Mouse (Mus musculus) fat pad, adult 2 months (tissue): ENCODE data around the gene Vmn1r219.
"Not testable (repeated sequence)": the region's sequence is repeated elsewhere in the genome, so short reads cannot be mapped to it uniquely, and the experiment has no call there.

ENCODE experiments used
- DNase-seq: peaks from one replicate; pipeline ENCODE4 v3.0.0-alpha.2; 2011; ENCODE audit warnings: low read depth, low spot score; ENCODE audit errors: extremely low read depth

The Vmn1r219 gene

DNA sequence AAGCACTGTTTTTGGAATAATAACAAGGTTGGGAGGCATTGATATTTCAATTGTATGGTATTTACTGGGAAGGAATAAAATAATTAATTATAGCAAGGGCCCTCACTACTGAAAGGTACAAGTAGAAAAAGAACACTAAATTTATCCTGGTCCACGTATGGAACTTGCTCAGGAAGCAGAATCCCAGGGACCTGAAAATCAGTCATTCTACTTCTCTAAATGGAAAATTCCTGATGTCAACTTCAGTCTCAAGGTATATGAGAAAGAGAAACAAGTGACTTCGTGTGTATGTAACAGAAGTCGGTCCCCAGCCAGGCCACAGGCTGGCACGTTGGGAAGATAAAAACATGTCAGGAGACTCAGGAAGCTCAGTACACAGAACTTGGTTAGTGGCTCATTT is at the start of gene Vmn1r219:
Vmn1r219 (plus strand) TSS at position 301 of the 400 bp plus-strand sequence.
- no peak for DNase-seq

- not testable (repeated sequence) for DNase-seq
Measured at GRCm38 (mm10) chr13:23118126-23118525, 41.0 kb upstream of the Vmn1r219 start, which contains the start of gene Vmn1r217. Gene Vmn1r217 (minus strand): TSS chr13:23118226.

DNA sequence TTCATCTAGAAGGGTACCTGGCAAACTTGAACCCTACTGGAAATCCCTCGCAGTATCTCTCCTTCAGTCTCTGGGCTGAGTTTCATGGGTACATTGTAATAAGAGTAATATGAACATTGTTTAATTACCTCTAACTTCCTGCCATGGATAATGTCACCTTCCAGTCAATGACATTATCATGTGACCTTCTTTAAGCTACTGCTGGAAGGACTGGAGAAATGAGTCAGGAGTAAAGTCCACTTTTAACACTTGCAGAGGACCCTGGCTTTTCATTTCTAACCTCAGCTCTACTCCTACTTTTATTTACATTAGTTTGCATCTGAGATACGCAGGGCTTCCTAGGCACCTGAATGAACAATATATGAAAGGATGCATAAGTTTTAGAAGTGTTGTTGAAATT is 38.5 kb upstream of the Vmn1r219 start:
- no peak for DNase-seq

DNA sequence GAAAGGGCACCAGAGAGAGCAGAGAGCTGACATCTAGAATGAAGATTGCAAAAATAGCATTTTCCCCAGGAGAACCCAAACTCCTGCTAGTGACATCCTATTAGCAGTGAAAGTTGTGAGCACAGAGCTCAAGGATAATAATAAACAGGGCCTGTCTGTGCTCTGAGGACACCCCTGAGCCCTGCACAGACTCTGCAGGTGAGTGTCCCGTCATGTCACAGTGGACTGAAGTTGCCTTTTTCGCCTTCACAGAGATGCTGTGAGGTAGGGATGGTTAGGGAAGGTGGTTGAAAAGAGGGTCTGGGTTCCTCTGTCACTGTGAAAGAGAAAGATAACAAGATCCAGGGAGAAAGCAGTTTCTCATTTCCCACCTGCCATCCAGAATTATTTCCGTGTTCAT is 26.0 kb upstream of the Vmn1r219 start, which contains the start of gene Vmn1r218:
Vmn1r218 (plus strand) TSS at position 57 of the 400 bp plus-strand sequence.
- no peak for DNase-seq

DNA sequence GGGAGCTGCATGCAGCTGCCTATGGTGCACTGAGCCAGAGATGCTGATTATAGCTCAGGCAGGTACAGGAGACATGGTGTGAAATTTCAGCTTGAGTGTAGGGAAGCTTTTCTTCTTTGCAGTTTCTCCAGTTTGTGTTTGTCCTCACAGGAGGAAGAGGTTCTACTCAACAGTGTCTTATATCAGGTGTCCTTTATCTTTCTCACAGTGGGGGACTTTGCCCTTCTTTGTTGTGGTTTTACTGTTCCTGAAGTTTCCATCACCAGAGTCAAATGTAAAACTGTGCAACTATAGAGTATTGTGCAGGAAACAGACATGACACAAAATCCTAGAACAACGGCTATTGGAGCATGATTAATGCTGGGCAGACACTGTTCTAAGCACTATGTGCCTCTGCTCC is 25.6 kb upstream of the Vmn1r219 start:
- no peak for DNase-seq

GRCm38 (mm10) chr13:23138880-23139279 is 20.2 kb upstream of the Vmn1r219 start:
- DNase-seq: no peak

GRCm38 (mm10) chr13:23157848-23158247 is 1.3 kb upstream of the Vmn1r219 start:
- no peak for DNase-seq

GRCm38 (mm10) chr13:23166471-23166870 is 7.4 kb downstream of the Vmn1r219 start:
- not testable (repeated sequence) for DNase-seq

DNA sequence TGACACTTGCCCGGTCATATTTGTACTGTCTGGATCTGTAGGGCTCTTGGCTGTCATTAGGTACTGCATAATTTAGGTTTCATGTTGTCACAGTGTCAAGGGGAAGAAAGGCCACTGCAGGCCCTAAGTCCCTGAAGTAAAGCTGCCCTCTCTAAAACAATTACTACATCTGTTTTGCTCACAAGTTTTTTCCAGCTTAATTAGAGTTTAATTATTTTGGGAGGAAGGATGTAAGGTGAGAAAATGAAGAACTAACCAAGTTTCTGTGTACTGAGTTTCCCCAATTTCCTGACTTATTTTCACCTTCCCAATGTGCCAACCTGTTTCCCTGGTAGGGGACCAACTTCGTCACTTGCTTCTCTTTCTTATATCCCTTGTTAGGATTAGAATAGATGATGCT is 28.8 kb downstream of the Vmn1r219 start, which contains the start of gene Vmn1r220:
Vmn1r220 (minus strand) TSS at position 101 of the 400 bp plus-strand sequence.
- no peak for DNase-seq

- not testable (repeated sequence) for DNase-seq
Measured at GRCm38 (mm10) chr13:23203885-23204284, 44.8 kb downstream of the Vmn1r219 start.

DNA sequence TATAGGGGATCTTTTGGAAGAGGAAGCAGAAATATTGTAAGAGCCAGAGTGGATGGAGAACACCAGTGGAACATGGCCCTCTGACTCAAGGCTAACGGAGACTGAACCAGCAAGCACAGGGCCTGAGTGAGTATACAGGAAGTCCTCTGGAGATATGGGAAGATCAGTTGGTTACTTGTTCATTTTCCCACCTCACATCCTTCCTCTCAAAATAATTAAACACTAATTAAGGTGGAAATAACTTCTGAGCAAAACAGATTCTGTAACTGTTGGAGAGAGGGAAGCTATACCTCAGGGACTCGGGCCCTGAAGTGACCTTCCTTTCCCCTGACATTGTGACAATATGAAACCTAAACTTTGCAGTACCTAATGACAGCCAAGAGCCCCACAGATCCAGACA is 54.7 kb downstream of the Vmn1r219 start, which contains the start of gene Vmn1r221:
Vmn1r221 (plus strand) TSS at position 301 of the 400 bp plus-strand sequence.
- DNase-seq: not testable (repeated sequence)
